Mouse (Mus musculus) MEL (cell line): Measurements from ENCODE around the gene Usp18. TPM values are rescaled to one million over a fixed set of nuclear protein-coding genes. Genes with fewer than 3 reads are reported as not detected.

Experiments
- DNase-seq: peaks from one replicate; pipeline ENCODE4 v3.0.0; 2011; ENCODE audit warnings: low read depth, low spot score
- H3K27ac ChIP-seq: 2 replicates; pipeline ENCODE4 v1.5.1; 2012; ENCODE audit warnings: low read depth, mild to moderate bottlenecking, control low read depth, low read length, moderate library complexity; ENCODE audit not compliant: control insufficient read depth
- H3K27me3 ChIP-seq, 2 experiments: fragments of 150-350 bp in 1 of 2; sonication (generic) in 1 of 2; 2 replicates each; pipeline ENCODE4 v1.6.1; 2012; ENCODE audit warnings: low read length in 2 of 2, mild to moderate bottlenecking in 2 of 2, improper control_type of control experiment in 1 of 2, moderate library complexity in 1 of 2; ENCODE audit not compliant: insufficient read depth in 2 of 2, control insufficient read depth in 1 of 2
- H3K36me3 ChIP-seq, 2 experiments: 2 replicates each; pipeline ENCODE4 v1.6.1; 2012 to 2014; ENCODE audit warnings: low read length in 2 of 2, improper control_type of control experiment in 1 of 2, inconsistent platforms in 1 of 2, mild to moderate bottlenecking in 1 of 2; ENCODE audit not compliant: insufficient read depth in 2 of 2, control insufficient read depth in 1 of 2
- H3K4me1 ChIP-seq, 2 experiments: fragments of 150-350 bp in 1 of 2; sonication (generic) in 1 of 2; 2 replicates each; pipeline ENCODE4 v1.6.1; 2012; ENCODE audit warnings: low read length in 2 of 2, improper control_type of control experiment in 1 of 2, mild to moderate bottlenecking in 1 of 2; ENCODE audit not compliant: insufficient read depth in 2 of 2, control insufficient read depth in 1 of 2
- H3K4me3 ChIP-seq, 2 experiments: fragments of 150-350 bp in 1 of 2; sonication (generic) in 1 of 2; 2 replicates each; pipeline ENCODE4 v1.5.1; 2012; ENCODE audit warnings: low read depth in 2 of 2, low read length in 2 of 2, mild to moderate bottlenecking in 2 of 2, moderate library complexity in 2 of 2, control low read depth in 1 of 2, improper control_type of control experiment in 1 of 2; ENCODE audit not compliant: control insufficient read depth in 1 of 2, insufficient read depth in 1 of 2
- H3K79me2 ChIP-seq: 2 replicates; pipeline ENCODE4 v1.6.1; 2012; ENCODE audit warnings: mild to moderate bottlenecking, low read length, moderate library complexity; ENCODE audit not compliant: control insufficient read depth, poor library complexity, insufficient read depth
- H3K9ac ChIP-seq: 2 replicates; pipeline ENCODE4 v1.6.1; 2012; ENCODE audit warnings: low read depth, mild to moderate bottlenecking, control low read depth, low read length, moderate library complexity; ENCODE audit not compliant: control insufficient read depth, poor library complexity, severe bottlenecking
- H3K9me3 ChIP-seq: fragments of 150-350 bp; sonication (generic); replicated peaks from 2 replicates; pipeline ENCODE4 v1.6.1; 2012; ENCODE audit warnings: mild to moderate bottlenecking, low read length, improper control_type of control experiment, moderate library complexity; ENCODE audit not compliant: insufficient read depth
- BHLHE40 ChIP-seq: IDR thresholded peaks from 2 replicates; pipeline ENCODE4 v1.6.1; 2012; ENCODE audit warnings: low read depth, mild to moderate bottlenecking, inconsistent platforms, low read length, improper control_type of control experiment, borderline replicate concordance
- ELF1 ChIP-seq: IDR thresholded peaks from 2 replicates; pipeline ENCODE4 v1.6.1; 2014; ENCODE audit warnings: low read depth, mild to moderate bottlenecking, inconsistent platforms, low read length, improper control_type of control experiment, moderate library complexity
- EP300 ChIP-seq, 2 experiments: IDR thresholded peaks; 2 replicates each; pipeline ENCODE4 v1.6.1; 2011; ENCODE audit warnings: improper control_type of control experiment in 2 of 2, low read length in 2 of 2, low read depth in 1 of 2, mild to moderate bottlenecking in 1 of 2
- GABPA ChIP-seq: IDR thresholded peaks from 2 replicates; pipeline ENCODE4 v1.6.1; 2012; ENCODE audit warnings: low read depth, mild to moderate bottlenecking, inconsistent platforms, low read length, improper control_type of control experiment, moderate library complexity
- JUND ChIP-seq: IDR thresholded peaks from 2 replicates; pipeline ENCODE4 v1.6.1; 2011; ENCODE audit warnings: low read depth, mild to moderate bottlenecking, improper control_type of control experiment, low read length
- KAT2A ChIP-seq: conservative IDR thresholded peaks from 2 replicates; pipeline ENCODE4 v1.6.1; 2012; ENCODE audit warnings: low read depth, low read length, improper control_type of control experiment, inconsistent platforms
- MAX ChIP-seq: IDR thresholded peaks from 2 replicates; pipeline ENCODE4 v1.6.1; 2011; ENCODE audit warnings: low read length, improper control_type of control experiment
- MAZ ChIP-seq: IDR thresholded peaks from 2 replicates; pipeline ENCODE4 v1.6.1; 2012; ENCODE audit warnings: low read depth, mild to moderate bottlenecking, inconsistent platforms, low read length, improper control_type of control experiment
- MYB ChIP-seq: IDR thresholded peaks from 2 replicates; pipeline ENCODE4 v1.6.1; 2011; ENCODE audit warnings: mild to moderate bottlenecking, low read depth, low read length, improper control_type of control experiment
- NRF1 ChIP-seq: IDR thresholded peaks from 2 replicates; pipeline ENCODE4 v1.6.1; 2014; ENCODE audit warnings: low read depth, mild to moderate bottlenecking, inconsistent platforms, low read length, improper control_type of control experiment, moderate library complexity; ENCODE audit not compliant: poor library complexity, insufficient read depth, severe bottlenecking
- POLR2A ChIP-seq, 2 experiments: IDR thresholded peaks; 2 replicates each; pipeline ENCODE4 v1.6.1; 2011 to 2012; ENCODE audit warnings: low read length in 2 of 2, mild to moderate bottlenecking in 2 of 2, control low read depth in 1 of 2, improper control_type of control experiment in 1 of 2, low read depth in 1 of 2, moderate library complexity in 1 of 2; ENCODE audit not compliant: control insufficient read depth in 1 of 2, insufficient read depth in 1 of 2, poor library complexity in 1 of 2
- POLR2AphosphoS5 ChIP-seq: IDR thresholded peaks from 2 replicates; pipeline ENCODE4 v1.6.1; 2012; ENCODE audit warnings: low read depth, borderline replicate concordance, mild to moderate bottlenecking, inconsistent platforms, low read length, moderate library complexity, mixed read lengths
- RCOR1 ChIP-seq: IDR thresholded peaks from 2 replicates; pipeline ENCODE4 v1.6.1; 2012; ENCODE audit warnings: low read depth, mild to moderate bottlenecking, inconsistent platforms, low read length, improper control_type of control experiment
- TAL1 ChIP-seq: IDR thresholded peaks from 2 replicates; pipeline ENCODE4 v1.6.1; 2012; ENCODE audit warnings: mild to moderate bottlenecking, inconsistent platforms, low read length, moderate library complexity, mixed read lengths
- TBP ChIP-seq: IDR thresholded peaks from 2 replicates; pipeline ENCODE4 v1.8.0; 2011; ENCODE audit warnings: low read depth, low read length, improper control_type of control experiment
- UBTF ChIP-seq: IDR thresholded peaks from 2 replicates; pipeline ENCODE4 v1.6.1; 2012; ENCODE audit warnings: low read depth, mild to moderate bottlenecking, inconsistent platforms, low read length, improper control_type of control experiment, moderate library complexity, borderline replicate concordance; ENCODE audit not compliant: insufficient read depth
- ZKSCAN1 ChIP-seq: IDR thresholded peaks from 2 replicates; pipeline ENCODE4 v1.6.1; 2012; ENCODE audit warnings: low read depth, mild to moderate bottlenecking, inconsistent platforms, low read length, improper control_type of control experiment, moderate library complexity
- ZMIZ1 ChIP-seq: IDR thresholded peaks from 2 replicates; pipeline ENCODE4 v1.6.1; 2012; ENCODE audit warnings: low read depth, mild to moderate bottlenecking, inconsistent platforms, low read length, improper control_type of control experiment, moderate library complexity
- polyA plus RNA-seq, 2 experiments: library from polyadenylated mRNA; stranded (reverse) in 1 of 2; unstranded in 1 of 2; fragments of >175 nt in 1 of 2; fragments of >200 nt in 1 of 2; gene quantifications; 2 replicates each; pipeline versions ENCODE4 v1.2.1 to v1.2.4; 2012; ENCODE audit warnings: low replicate concordance in 2 of 2, low read depth in 1 of 2; ENCODE audit not compliant: insufficient read length in 2 of 2, insufficient read depth in 1 of 2, missing spikeins in 1 of 2
- total RNA-seq: library from RNA; depleted of rRNA; stranded (reverse); fragments of 300-350 nt; gene quantifications from 2 replicates; pipeline ENCODE4 v1.2.3, GENCODE M21; 2012

Gene Usp18
- total and polyA plus RNA-seq, 3 experiments: 0.71 to 0.85 TPM; not detected in 1

DNA sequence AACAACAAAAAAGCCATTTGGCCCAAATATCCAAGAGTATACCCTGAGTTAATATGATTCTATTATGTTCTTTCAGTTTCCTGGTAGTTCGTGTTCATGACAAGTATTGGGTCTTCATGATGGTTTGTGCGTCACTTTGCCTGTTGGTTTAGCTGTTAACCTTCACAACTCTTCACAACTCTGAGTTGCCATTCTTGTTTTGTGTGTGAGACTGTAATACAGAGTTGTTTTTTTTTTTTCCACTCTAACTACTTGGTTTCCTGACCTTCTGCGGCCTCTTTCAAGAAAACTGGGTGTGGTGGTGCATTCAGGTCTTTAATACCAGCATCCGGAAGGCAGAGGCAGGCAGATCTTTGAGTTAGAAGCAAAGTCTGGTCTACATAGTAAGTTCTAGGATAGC lies 7.5 kb upstream of the Usp18 start:
- H3K36me3 ChIP-seq: peaks cover 0 to 8% of the 10 kb centered on the region in 2 experiments; a peak in 2 of 4 replicates
- no peak for DNase-seq
- H3K9ac ChIP-seq: no peak overlapping the region
- H3K27me3 ChIP-seq: no peaks in the 10 kb centered on the region
- peaks cover 4% of the 10 kb centered on the region in 2 experiments; a peak in 3 of 4 replicates for H3K4me1 ChIP-seq
- H3K27ac ChIP-seq: no peak overlapping the region
- no peak overlapping the region for H3K4me3 ChIP-seq
- H3K9me3 ChIP-seq: no peaks in the 10 kb centered on the region
- TF ChIP-seq MYB (no peak), BHLHE40 (no peak), TBP (no peak), EP300 (IDR thresholded peaks at IDR 0.05; ENCODE audit: low read depth in 1 of 2, low read length in 2 of 2) (no peak), KAT2A (no peak), ELF1 (no peak), POLR2AphosphoS5 (no peak)
- TF ChIP-seq, all 39 proteins: peak for 0
- H3K79me2 ChIP-seq: no peaks in the 10 kb centered on the region

DNA sequence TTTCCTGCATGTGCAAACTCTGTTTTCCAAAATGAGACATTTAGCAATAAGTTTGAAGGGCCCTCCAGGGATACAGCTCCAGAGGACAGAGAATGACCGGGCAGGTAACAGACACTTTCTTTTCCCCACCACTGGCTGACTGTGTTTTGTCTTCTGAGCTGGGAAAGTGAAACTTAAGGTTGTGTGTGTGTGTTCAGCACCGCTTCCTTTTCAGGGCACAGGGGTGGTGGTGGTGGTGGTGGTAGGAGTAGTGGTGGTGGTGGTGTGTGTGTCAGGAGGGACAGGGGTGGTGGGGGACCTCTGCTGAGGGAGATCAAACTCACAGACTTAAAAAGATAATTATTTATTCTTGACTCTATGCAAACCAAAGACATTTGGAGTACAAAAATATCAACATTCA lies 3.9 kb upstream of the Usp18 start:
- Histone ChIP-seq H3K9me3 (no peaks in the 10 kb centered on the region), H3K9ac (no peak overlapping the region), H3K79me2 (no peaks in the 10 kb centered on the region), H3K27me3 (no peaks in the 10 kb centered on the region), H3K4me3 (no peak overlapping the region), H3K4me1 (peaks cover 11 to 12% of the 10 kb centered on the region in 2 experiments), H3K36me3 (peaks cover 0 to 14% of the 10 kb centered on the region in 2 experiments; a peak in 2 of 4 replicates), H3K27ac (no peak overlapping the region)
- DNase-seq: no peak
- no peak for TF ChIP-seq MAZ
- no peak for TF ChIP-seq TAL1
- TF ChIP-seq KAT2A: no peak
- no peak for TF ChIP-seq ZMIZ1
- no peak for TF ChIP-seq ZKSCAN1
- no peak for TF ChIP-seq POLR2A (IDR thresholded peaks at IDR 0.05; ENCODE audit: control insufficient read depth in 1 of 2, insufficient read depth in 1 of 2, low read depth in 1 of 2, low read length in 2 of 2, poor library complexity in 1 of 2)
- TF ChIP-seq EP300 (IDR thresholded peaks at IDR 0.05; ENCODE audit: low read depth in 1 of 2, low read length in 2 of 2): no peak
- no peak for TF ChIP-seq UBTF
- no peak for TF ChIP-seq MAX
- no peak for TF ChIP-seq JUND
- TF ChIP-seq GABPA: no peak
- no peak for TF ChIP-seq RCOR1
- TF ChIP-seq NRF1: no peak
